Mouse (Mus musculus) R1 (cell line): ENCODE data around the gene Krt19.

Source experiments
- DNase-seq: peaks from one replicate; pipeline ENCODE4 v3.0.0-alpha.2; 2018; ENCODE audit warnings: low read depth, low spot score

Gene Krt19

DNA sequence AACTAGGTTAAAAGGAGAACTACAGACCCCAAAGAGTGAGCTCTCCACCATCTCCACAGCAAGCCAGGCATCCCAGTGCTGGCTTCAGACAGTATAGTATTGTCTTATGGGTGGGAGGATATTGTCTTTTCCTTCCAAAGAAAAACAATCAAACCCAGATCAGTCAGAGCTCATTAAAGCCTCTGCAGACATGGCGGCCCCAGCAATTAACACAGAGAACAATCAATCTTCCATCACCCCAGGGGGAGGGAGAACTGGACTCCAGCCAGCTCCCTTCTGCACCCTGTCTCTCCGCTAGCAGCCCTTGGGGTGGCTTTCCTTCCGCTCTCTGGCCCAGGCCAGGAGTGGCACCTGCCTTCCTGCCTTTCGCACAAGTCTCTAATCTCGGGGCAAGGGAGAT, 10.8 kb downstream of the Krt19 start:
- DNase-seq, result no peak

DNA sequence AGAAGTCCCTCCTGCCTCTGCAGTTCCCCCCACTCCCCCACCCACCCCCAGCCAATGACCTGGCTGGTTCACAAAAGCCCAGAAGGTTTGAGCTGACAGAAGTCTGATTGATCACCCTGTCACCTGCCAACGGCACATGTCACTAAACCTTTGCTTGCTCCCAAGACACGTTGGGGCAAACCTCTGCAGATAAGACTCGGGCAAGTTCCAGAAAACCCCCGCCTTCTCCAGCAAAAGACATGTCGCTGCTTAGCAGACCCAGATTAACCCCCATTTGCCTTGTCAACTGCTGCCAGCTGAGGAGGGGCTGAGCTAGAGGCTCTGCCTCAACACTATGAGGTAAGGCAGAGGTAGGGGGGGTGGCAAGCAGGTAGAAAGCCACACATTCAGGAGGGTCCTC, 11.9 kb downstream of the Krt19 start:
- no peak for DNase-seq

DNA sequence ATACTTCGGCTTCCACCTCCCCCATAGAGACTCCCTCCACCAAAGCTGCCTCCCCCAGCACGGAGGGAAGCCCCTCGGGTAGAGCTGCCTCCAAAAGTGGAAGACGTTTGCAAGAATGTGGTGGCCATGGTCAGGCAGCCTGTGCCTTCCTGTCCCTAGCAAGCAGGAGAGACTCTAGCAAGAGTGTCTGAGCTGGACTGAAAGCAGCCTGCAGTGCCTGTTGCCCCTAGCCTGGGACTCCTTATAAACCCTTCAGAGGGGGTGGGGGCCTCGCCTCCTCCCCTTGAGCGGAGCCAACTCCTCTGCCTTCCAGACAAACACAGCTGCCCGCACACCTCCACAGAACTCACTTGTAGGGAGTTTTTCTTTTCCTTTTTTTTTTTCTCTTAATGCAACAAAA, 12.7 kb downstream of the Krt19 start, which contains the start of gene Krt15:
Krt15 (minus strand) TSS at position 198 of the 400 bp plus-strand sequence.
- DNase-seq, result no peak

DNA sequence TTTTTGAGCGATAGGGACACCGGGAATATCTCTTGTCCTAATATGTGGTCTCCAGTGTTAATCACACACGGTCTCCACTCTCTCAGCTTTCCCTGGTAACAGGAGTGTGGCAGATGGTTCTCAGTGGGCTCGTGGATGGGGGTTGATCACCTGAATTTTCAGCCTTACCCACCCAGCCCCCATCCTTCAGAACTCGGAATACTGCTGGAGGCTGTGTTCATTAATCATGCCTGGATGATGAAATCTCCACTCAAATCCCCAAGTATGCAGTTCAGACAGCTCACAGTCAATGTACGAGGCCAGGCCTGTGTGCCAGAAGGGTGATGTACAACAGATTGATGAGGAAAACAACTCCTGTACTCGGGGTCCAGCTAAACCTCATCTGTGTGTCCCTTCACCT, 23.6 kb downstream of the Krt19 start:
- DNase-seq, result no peak

DNA sequence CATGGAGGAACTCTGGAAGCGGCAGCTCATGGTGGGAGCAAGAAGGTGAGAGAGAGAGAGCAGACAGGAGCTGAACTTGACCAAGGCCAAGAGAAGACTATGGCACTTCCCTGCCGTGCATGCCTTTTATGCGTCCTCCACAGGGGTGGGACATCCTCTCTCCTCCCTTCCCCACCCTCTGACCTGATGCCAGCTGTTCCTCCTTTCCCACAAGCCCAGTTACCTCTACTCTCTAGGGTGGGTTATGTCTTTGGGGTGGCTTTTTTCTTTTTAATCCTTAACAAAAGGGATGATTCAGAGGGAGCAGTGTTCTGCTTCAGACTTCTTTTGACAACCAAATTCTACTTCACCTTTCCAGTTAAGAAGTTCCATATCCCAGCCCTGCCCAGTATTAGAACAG, 27.0 kb downstream of the Krt19 start, which contains the start of gene Krt13:
Krt13 (minus strand) TSS at position 101 of the 400 bp plus-strand sequence.
- DNase-seq, result no peak

DNA sequence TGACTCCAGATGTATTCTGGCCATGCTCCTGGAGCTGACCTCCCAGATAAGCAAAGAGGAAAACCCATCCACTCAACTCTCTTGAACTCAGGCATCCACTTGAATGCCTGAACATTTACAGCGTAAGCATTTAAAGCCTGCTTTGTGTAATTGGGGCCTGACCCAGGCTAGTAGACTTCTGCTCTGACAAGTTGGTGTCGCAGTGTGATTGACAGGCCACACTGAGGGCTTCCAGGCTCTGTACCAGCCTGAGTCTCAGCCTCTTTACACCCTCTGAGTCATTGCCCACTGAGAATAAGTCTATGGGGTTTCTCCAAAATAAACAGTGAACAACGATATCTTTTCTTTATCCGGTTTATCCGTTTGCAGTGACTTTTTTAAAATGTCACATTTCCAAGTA, 28.1 kb downstream of the Krt19 start:
- DNase-seq, result no peak

DNA sequence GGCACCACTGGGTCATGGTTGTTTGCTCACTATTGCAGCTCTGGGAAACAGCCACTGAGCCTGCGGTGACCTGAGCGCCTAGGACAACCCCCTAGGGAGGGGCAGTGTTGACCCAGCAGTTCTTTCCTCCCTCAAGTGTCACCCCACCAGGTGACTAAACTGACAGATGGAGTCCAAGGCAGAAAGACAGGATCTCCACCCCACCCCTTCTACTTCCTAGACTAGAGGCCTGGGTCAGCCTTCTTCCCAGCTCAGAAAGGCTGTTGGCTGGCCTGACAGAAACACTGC, 34.8 kb downstream of the Krt19 start:
- DNase-seq, result no peak

DNA sequence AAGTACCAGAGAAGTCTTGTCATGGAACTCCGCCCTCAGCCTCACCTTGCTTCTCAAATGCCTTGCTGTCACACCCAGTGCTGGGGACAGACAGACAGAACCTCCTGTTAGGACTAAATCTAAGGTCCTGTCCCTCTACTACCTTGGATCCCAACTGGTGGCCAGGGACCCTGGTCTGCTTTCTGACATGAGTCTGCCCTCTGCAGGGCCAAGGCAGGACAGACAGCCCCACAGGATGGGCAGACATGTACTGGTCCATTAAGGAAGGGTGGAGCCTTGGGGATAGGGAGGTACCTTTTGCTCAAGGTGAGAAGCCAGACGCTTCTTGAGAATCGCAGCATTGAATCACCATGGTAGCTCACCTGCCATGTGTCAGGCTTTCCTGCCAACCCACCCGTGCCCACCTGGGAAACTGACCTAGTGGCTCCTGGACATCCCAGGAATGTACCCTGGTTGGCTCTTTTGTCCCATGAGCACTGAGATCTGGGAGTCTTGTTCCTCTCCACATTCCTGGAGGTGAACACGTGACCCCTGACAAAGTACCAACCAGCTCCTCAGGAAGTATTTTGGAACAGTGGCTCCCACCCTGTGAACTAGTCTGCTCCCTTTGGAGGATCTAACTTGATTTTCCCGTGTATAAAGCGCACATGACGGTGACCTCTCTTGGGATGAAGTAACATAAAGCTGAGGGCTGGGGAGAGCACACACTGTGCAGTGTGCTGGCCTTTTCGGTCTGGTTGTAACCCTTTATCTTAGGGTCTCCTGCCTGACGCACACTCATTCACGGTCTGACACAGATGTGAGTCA, 35.3 kb downstream of the Krt19 start:
- DNase-seq, result no peak

DNA sequence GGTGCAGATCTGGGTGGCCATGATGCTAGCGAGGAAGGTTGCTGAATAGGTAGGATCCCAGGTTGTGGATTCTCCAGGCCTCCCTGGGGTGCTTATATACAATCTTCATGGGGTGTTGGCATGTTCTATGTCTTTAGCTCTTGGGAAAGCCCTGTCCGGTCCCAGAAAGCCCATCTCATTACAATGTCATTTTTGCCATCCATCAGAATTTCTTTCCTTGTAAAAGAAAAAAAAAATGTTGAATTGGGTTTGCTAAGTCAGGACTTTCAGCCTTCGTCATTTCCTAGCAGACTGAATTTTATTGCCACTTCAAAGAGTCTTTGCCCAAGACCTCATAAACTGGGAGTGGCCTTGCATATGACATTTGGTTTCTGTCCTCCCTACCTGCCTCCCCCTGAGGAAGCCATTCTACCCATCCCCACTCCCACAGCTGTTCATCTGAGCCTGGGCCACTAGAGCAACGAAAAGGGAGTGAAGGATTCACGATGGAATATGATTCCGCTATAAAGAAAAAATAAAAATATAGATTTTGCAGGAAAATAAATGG, 42.8 kb downstream of the Krt19 start, which contains the start of gene Krt36:
Krt36 (minus strand) TSS at position 51 of the 547 bp plus-strand sequence.
- DNase-seq, result no peak

DNA sequence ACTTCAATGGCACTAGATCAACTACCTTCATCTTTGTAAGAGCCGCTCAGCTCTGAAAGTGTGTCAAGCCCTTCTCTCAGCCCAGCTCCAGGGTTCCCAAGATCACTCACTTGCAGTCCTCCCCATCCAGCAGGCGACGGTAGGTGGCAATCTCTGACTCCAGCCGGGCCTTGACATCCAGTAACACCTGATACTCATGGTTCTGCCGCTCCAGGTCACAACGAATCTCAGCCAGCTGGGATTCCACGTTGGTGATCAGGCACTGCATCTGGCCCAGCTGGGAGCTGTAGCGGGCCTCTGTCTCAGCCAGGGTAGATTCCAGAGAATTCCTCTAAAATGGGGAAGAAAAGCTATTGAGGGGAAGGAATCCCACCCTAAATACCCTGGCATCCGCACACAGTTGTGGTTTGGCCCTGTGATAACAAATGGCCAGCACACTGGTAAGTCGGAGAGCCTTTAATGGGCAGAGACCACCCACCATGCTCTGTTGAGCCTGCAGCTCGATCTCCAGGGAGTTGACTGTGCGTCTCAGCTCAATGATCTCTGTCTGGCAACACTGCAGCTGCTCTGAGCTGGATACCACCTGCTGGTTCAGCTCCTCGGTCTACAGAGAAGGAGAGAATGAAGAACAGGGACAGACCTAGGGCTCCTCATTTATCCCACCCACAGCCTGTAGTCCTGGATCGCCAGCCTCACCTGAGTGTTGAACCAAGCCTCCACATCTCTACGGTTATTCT, 45.6 kb downstream of the Krt19 start:
- DNase-seq, result no peak

DNA sequence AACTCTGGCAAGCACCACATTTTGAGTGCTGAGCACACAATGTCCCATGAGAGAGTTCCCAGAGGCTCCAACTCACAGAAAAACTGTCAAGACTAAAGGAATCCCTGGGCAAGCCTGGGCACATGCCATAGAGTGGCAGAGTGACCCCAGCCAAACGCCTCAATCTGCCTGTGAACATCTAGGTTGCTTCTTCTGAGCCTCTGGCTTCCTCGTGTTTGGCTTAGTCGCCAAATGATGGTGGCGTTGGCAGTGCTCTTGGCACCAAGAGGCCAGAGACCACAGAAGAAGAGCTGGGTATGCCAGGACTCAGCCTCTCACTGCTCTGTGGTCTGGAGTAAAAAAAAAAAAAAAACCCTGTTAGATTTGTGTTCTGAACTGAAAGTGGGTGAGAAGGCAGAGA, 48.1 kb downstream of the Krt19 start:
- DNase-seq, result no peak

DNA sequence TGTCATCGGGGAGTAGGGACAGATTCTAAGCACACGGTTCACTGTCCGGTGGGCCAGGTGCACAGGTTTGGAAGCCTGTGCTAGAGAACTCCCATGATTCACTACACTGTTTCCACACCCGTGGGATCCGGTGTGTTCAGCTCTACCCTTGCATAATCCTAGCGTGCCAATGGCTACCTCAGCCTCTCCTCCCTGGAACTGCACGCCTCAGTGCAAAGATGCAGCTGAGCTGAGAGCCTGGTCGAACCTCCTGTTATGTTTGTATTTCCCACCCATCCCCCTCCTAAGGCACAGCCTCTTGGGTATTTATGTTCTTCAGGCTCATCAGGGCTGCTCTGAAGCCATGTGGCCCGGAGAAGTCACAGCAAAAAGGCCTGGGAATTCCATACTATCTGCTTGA, 50.6 kb downstream of the Krt19 start:
- DNase-seq, result no peak

DNA sequence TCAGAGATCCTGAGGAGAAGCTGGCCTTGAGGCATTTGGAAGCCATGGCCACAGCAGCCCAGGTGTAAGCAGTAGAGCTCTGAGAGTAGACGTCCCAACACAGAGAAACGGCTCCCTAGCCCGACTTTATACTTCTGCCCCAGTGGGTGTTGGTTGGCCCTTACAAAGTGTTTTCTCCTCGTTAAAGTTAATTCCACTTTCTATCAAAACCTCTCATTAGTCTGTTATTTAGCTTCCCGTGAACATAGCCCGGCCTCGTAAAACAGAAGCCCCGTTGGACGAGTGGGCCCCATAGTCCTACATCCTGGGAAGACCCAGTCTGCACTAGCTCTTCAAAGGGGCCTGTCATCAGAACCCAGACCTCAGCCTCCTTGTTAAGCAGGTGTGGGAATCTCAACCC, 52.3 kb downstream of the Krt19 start, which contains the start of gene Krt35:
Krt35 (minus strand) TSS at position 101 of the 400 bp plus-strand sequence.
- DNase-seq, result no peak
